Mouse (Mus musculus): ENCODE results near the gene Gprin2. TPM values are rescaled to one million over a fixed set of nuclear protein-coding genes. Genes with fewer than 3 reads are reported as not detected.

Gene Gprin2
- polyA plus RNA-seq, 1 experiment from 2014 or later, result 0.74 TPM

- WGBS, result 71% methylated on average over 7 of the region's 7 CpGs
- ATAC-seq (ENCODE audit: low FRiP score), result no peak
Observed at GRCm38 (mm10) chr14:34190361-34190760, 11.1 kb downstream of the Gprin2 start.

GRCm38 (mm10) chr14:34188629-34189028, 12.8 kb downstream of the Gprin2 start:
- H3K9ac ChIP-seq (ENCODE audit: low read depth, low read length), result no peak overlapping the region
- H3K4me1 ChIP-seq (replicated peaks; ENCODE audit: control insufficient read depth, insufficient read depth, low read length), result no peaks in the 10 kb centered on the region
- H3K36me3 ChIP-seq (ENCODE audit: control insufficient read depth, insufficient read depth, low read length), result no peaks in the 10 kb centered on the region
- DNase-seq (ENCODE audit: low spot score), result peak; percentile 21
- no peaks in the 10 kb centered on the region for H3K9me3 ChIP-seq (ENCODE audit: control insufficient read depth, low read length)
- H3K4me3 ChIP-seq (ENCODE audit: low read depth, low read length), result no peak overlapping the region
- WGBS, result 68% methylated on average over 5 of the region's 5 CpGs
- ATAC-seq (ENCODE audit: low FRiP score), result no peak
- no peaks in the 10 kb centered on the region for H3K27me3 ChIP-seq (ENCODE audit: control insufficient read depth, insufficient read depth, low read length)
- H3K4me2 ChIP-seq (replicated peaks; ENCODE audit: low read depth, low read length), result no peak overlapping the region
- H3K27ac ChIP-seq (ENCODE audit: low read depth, low read length), result no peak overlapping the region

More at GRCm38 (mm10) chr14:34190361-34190760, 11.1 kb downstream of the Gprin2 start:
- Histone ChIP-seq H3K4me1 (replicated peaks; ENCODE audit: control insufficient read depth, insufficient read depth, low read length) (no peaks in the 10 kb centered on the region), H3K9ac (ENCODE audit: low read depth, low read length) (no peak overlapping the region), H3K36me3 (ENCODE audit: control insufficient read depth, insufficient read depth, low read length) (no peaks in the 10 kb centered on the region), H3K27me3 (ENCODE audit: control insufficient read depth, insufficient read depth, low read length) (no peaks in the 10 kb centered on the region), H3K27ac (ENCODE audit: low read depth, low read length) (no peak overlapping the region), H3K9me3 (ENCODE audit: control insufficient read depth, low read length) (no peaks in the 10 kb centered on the region), H3K4me2 (replicated peaks; ENCODE audit: low read depth, low read length) (no peak overlapping the region), H3K4me3 (ENCODE audit: low read depth, low read length) (no peak overlapping the region)
- DNase-seq (ENCODE audit: low spot score), result no peak

GRCm38 (mm10) chr14:34183101-34183500, 18.4 kb downstream of the Gprin2 start:
- no peaks in the 10 kb centered on the region for H3K36me3 ChIP-seq (ENCODE audit: control insufficient read depth, insufficient read depth, low read length)
- 83% methylated on average over 1 of the region's 1 CpGs for WGBS
- H3K4me3 ChIP-seq (ENCODE audit: low read depth, low read length), result no peak overlapping the region
- no peak overlapping the region for H3K9ac ChIP-seq (ENCODE audit: low read depth, low read length)
- no peak overlapping the region for H3K27ac ChIP-seq (ENCODE audit: low read depth, low read length)
- H3K9me3 ChIP-seq (ENCODE audit: control insufficient read depth, low read length), result no peaks in the 10 kb centered on the region
- no peak overlapping the region for H3K4me2 ChIP-seq (replicated peaks; ENCODE audit: low read depth, low read length)
- H3K27me3 ChIP-seq (ENCODE audit: control insufficient read depth, insufficient read depth, low read length), result no peaks in the 10 kb centered on the region
- no peaks in the 10 kb centered on the region for H3K4me1 ChIP-seq (replicated peaks; ENCODE audit: control insufficient read depth, insufficient read depth, low read length)
- ATAC-seq (ENCODE audit: low FRiP score) (no peak), DNase-seq (ENCODE audit: low spot score) (no peak)

- Histone ChIP-seq H3K9ac (ENCODE audit: low read depth, low read length) (no peak overlapping the region), H3K4me2 (replicated peaks; ENCODE audit: low read depth, low read length) (no peak overlapping the region), H3K4me1 (replicated peaks; ENCODE audit: control insufficient read depth, insufficient read depth, low read length) (no peaks in the 10 kb centered on the region), H3K4me3 (ENCODE audit: low read depth, low read length) (no peak overlapping the region), H3K9me3 (ENCODE audit: control insufficient read depth, low read length) (no peaks in the 10 kb centered on the region), H3K36me3 (ENCODE audit: control insufficient read depth, insufficient read depth, low read length) (no peaks in the 10 kb centered on the region), H3K27me3 (ENCODE audit: control insufficient read depth, insufficient read depth, low read length) (no peaks in the 10 kb centered on the region), H3K27ac (ENCODE audit: low read depth, low read length) (no peak overlapping the region)
- DNase-seq (ENCODE audit: low spot score) (no peak), ATAC-seq (ENCODE audit: low FRiP score) (no peak)
- WGBS, result 98% methylated on average over 3 of the region's 3 CpGs
Observed at GRCm38 (mm10) chr14:34179351-34179750, 22.1 kb downstream of the Gprin2 start.

- Histone ChIP-seq H3K27me3 (ENCODE audit: control insufficient read depth, insufficient read depth, low read length) (no peaks in the 10 kb centered on the region), H3K9me3 (ENCODE audit: control insufficient read depth, low read length) (no peaks in the 10 kb centered on the region), H3K36me3 (ENCODE audit: control insufficient read depth, insufficient read depth, low read length) (no peaks in the 10 kb centered on the region), H3K27ac (ENCODE audit: low read depth, low read length) (no peak overlapping the region), H3K9ac (ENCODE audit: low read depth, low read length) (no peak overlapping the region), H3K4me1 (replicated peaks; ENCODE audit: control insufficient read depth, insufficient read depth, low read length) (no peaks in the 10 kb centered on the region), H3K4me2 (replicated peaks; ENCODE audit: low read depth, low read length) (no peak overlapping the region), H3K4me3 (ENCODE audit: low read depth, low read length) (no peak overlapping the region)
- WGBS, result 90% methylated on average over 3 of the region's 3 CpGs
- ATAC-seq (ENCODE audit: low FRiP score), result no peak
- no peak for DNase-seq (ENCODE audit: low spot score)
Observed at GRCm38 (mm10) chr14:34171107-34171506, 30.3 kb downstream of the Gprin2 start.

- no peaks in the 10 kb centered on the region for H3K27me3 ChIP-seq (ENCODE audit: control insufficient read depth, insufficient read depth, low read length)
- 70% methylated on average over 12 of the region's 12 CpGs for WGBS
Observed at GRCm38 (mm10) chr14:34155752-34156151, 45.7 kb downstream of the Gprin2 start.

GRCm38 (mm10) chr14:34154601-34155337, 46.7 kb downstream of the Gprin2 start:
- 61% methylated on average over 9 of the region's 9 CpGs for WGBS

More at GRCm38 (mm10) chr14:34155752-34156151, 45.7 kb downstream of the Gprin2 start:
- Histone ChIP-seq H3K36me3 (ENCODE audit: control insufficient read depth, insufficient read depth, low read length) (no peaks in the 10 kb centered on the region), H3K27ac (ENCODE audit: low read depth, low read length) (no peak overlapping the region), H3K9ac (ENCODE audit: low read depth, low read length) (no peak overlapping the region), H3K9me3 (ENCODE audit: control insufficient read depth, low read length) (no peaks in the 10 kb centered on the region), H3K4me3 (ENCODE audit: low read depth, low read length) (no peak overlapping the region), H3K4me1 (replicated peaks; ENCODE audit: control insufficient read depth, insufficient read depth, low read length) (no peaks in the 10 kb centered on the region), H3K4me2 (replicated peaks; ENCODE audit: low read depth, low read length) (no peak overlapping the region)
- ATAC-seq (ENCODE audit: low FRiP score) (no peak), DNase-seq (ENCODE audit: low spot score) (no peak)

GRCm38 (mm10) chr14:34152342-34152741, 49.1 kb downstream of the Gprin2 start, which contains the start of gene Npy4r:
Gene Npy4r, minus strand, starts transcription at chr14:34152489.
- WGBS, result 18% methylated on average over 16 of the region's 16 CpGs
- DNase-seq (ENCODE audit: low spot score) (peak; percentile 25), ATAC-seq (ENCODE audit: low FRiP score) (no peak)
- Histone ChIP-seq H3K4me2 (replicated peaks; ENCODE audit: low read depth, low read length) (no peak within 1 kb of the TSS), H3K9ac (ENCODE audit: low read depth, low read length) (no peak within 1 kb of the TSS), H3K27ac (ENCODE audit: low read depth, low read length) (no peak within 1 kb of the TSS), H3K9me3 (ENCODE audit: control insufficient read depth, low read length) (no peaks in the 10 kb centered on the region), H3K27me3 (ENCODE audit: control insufficient read depth, insufficient read depth, low read length) (no peaks in the 10 kb centered on the region), H3K4me1 (replicated peaks; ENCODE audit: control insufficient read depth, insufficient read depth, low read length) (no peaks in the 10 kb centered on the region), H3K36me3 (ENCODE audit: control insufficient read depth, insufficient read depth, low read length) (no peaks in the 10 kb centered on the region), H3K4me3 (ENCODE audit: low read depth, low read length) (no peak within 1 kb of the TSS)

More at GRCm38 (mm10) chr14:34154601-34155337, 46.7 kb downstream of the Gprin2 start:
- Histone ChIP-seq H3K27ac (ENCODE audit: low read depth, low read length) (no peak overlapping the region), H3K4me1 (replicated peaks; ENCODE audit: control insufficient read depth, insufficient read depth, low read length) (no peaks in the 10 kb centered on the region), H3K36me3 (ENCODE audit: control insufficient read depth, insufficient read depth, low read length) (no peaks in the 10 kb centered on the region), H3K9me3 (ENCODE audit: control insufficient read depth, low read length) (no peaks in the 10 kb centered on the region), H3K27me3 (ENCODE audit: control insufficient read depth, insufficient read depth, low read length) (no peaks in the 10 kb centered on the region), H3K4me3 (ENCODE audit: low read depth, low read length) (no peak overlapping the region), H3K9ac (ENCODE audit: low read depth, low read length) (no peak overlapping the region), H3K4me2 (replicated peaks; ENCODE audit: low read depth, low read length) (no peak overlapping the region)
- peak; percentile 78 for DNase-seq (ENCODE audit: low spot score)
- peak; percentile 67 for ATAC-seq (ENCODE audit: low FRiP score)

GRCm38 (mm10) chr14:34142915-34143314, 58.5 kb downstream of the Gprin2 start:
- H3K27me3 ChIP-seq (ENCODE audit: control insufficient read depth, insufficient read depth, low read length), result no peaks in the 10 kb centered on the region
- no peaks in the 10 kb centered on the region for H3K4me1 ChIP-seq (replicated peaks; ENCODE audit: control insufficient read depth, insufficient read depth, low read length)
- H3K4me3 ChIP-seq (ENCODE audit: low read depth, low read length), result no peak overlapping the region
- no peak overlapping the region for H3K9ac ChIP-seq (ENCODE audit: low read depth, low read length)
- DNase-seq (ENCODE audit: low spot score) (no peak), ATAC-seq (ENCODE audit: low FRiP score) (no peak)
- WGBS, result 95% methylated on average over 10 of the region's 10 CpGs
- no peak overlapping the region for H3K27ac ChIP-seq (ENCODE audit: low read depth, low read length)
- no peaks in the 10 kb centered on the region for H3K9me3 ChIP-seq (ENCODE audit: control insufficient read depth, low read length)
- H3K4me2 ChIP-seq (replicated peaks; ENCODE audit: low read depth, low read length), result no peak overlapping the region
- H3K36me3 ChIP-seq (ENCODE audit: control insufficient read depth, insufficient read depth, low read length), result no peaks in the 10 kb centered on the region

All from hindbrain, embryonic 11.5 days (tissue).